Mouse (Mus musculus) heart, embryonic 14.5 days (tissue): ENCODE data around the gene Ankfn1. TPM values are rescaled to one million over a fixed set of nuclear protein-coding genes. Genes with fewer than 3 reads are reported as not detected.

ENCODE experiments used
- ATAC-seq: fragments of 200-750 bp; cut with Nextera tagmentation; 2 replicates; pipeline ENCODE4 v1.8.0; 2017; ENCODE audit warnings: low read depth, moderate TSS enrichment; ENCODE audit not compliant: insufficient number of reproducible peaks, insufficient read depth, low FRiP score
- H3K27ac ChIP-seq, 2 experiments: fragments of 200-500 bp in 1 of 2; fragments of 300-500 bp in 1 of 2; sonication (generic) in 1 of 2; replicated peaks in 1 of 2; 2 replicates each; pipeline ENCODE4 v1.5.1; 2012 to 2014; ENCODE audit warnings: low read depth in 2 of 2, low read length in 2 of 2, control low read depth in 1 of 2, mild to moderate bottlenecking in 1 of 2, mixed read lengths in 1 of 2; ENCODE audit not compliant: control insufficient read depth in 1 of 2, insufficient read depth in 1 of 2
- H3K27me3 ChIP-seq: fragments of 300-500 bp; sonication (generic); 2 replicates; pipeline ENCODE4 v1.6.1; 2014; ENCODE audit warnings: mild to moderate bottlenecking, low read length, control low read depth; ENCODE audit not compliant: control insufficient read depth, insufficient read depth
- H3K36me3 ChIP-seq: fragments of 300-500 bp; sonication (generic); 2 replicates; pipeline ENCODE4 v1.6.1; 2014; ENCODE audit warnings: mild to moderate bottlenecking, control low read depth, low read length, mixed read lengths; ENCODE audit not compliant: control insufficient read depth, insufficient read depth
- H3K4me1 ChIP-seq, 2 experiments: fragments of 200-500 bp in 1 of 2; fragments of 300-500 bp in 1 of 2; sonication (generic) in 1 of 2; 2 replicates each; pipeline ENCODE4 v1.6.1; 2012 to 2014; ENCODE audit warnings: low read length in 2 of 2, control low read depth in 1 of 2, mixed read lengths in 1 of 2; ENCODE audit not compliant: control insufficient read depth in 2 of 2, insufficient read depth in 2 of 2
- H3K4me2 ChIP-seq: fragments of 300-500 bp; sonication (generic); 2 replicates; pipeline ENCODE4 v1.6.1; 2014; ENCODE audit warnings: mild to moderate bottlenecking, low read length
- H3K4me3 ChIP-seq, 2 experiments: fragments of 200-500 bp in 1 of 2; fragments of 300-500 bp in 1 of 2; sonication (generic) in 1 of 2; 2 replicates each; pipeline ENCODE4 v1.5.1; 2012 to 2014; ENCODE audit warnings: low read length in 2 of 2, mild to moderate bottlenecking in 2 of 2, control low read depth in 1 of 2, low read depth in 1 of 2, moderate library complexity in 1 of 2; ENCODE audit not compliant: control insufficient read depth in 1 of 2, insufficient read depth in 1 of 2
- H3K9ac ChIP-seq: fragments of 300-500 bp; sonication (generic); 2 replicates; pipeline ENCODE4 v1.6.1; 2014; ENCODE audit warnings: mild to moderate bottlenecking, low read length
- H3K9me3 ChIP-seq: fragments of 300-500 bp; sonication (generic); 2 replicates; pipeline ENCODE4 v1.6.1; 2016; ENCODE audit warnings: low read length, control low read depth; ENCODE audit not compliant: control insufficient read depth
- whole genome bisulfite sequencing: fragments of 180-500 bp; shearing (Covaris S2); extraction: QIAGEN DNeasy Blood & Tissue Kit; methylation state at CpG from one replicate; pipeline ENCODE4 v1.1.7; 2014; 5-methylcytosine and 5-hydroxymethylcytosine counted together
- polyA plus RNA-seq: library from polyadenylated mRNA; unstranded; fragments of >200 nt; fragmentation: Nextera tagmentation; extraction: Ambion mirVana; gene quantifications from 2 replicates; pipeline ENCODE4 v1.2.1, GENCODE M21; 2014

Ankfn1 gene
- polyA plus RNA-seq, 1 experiment from 2014 or later = not detected

GRCm38 (mm10) chr11:89360895-89361294 is 416.6 kb downstream of the Ankfn1 start:
- Histone ChIP-seq H3K27me3 (no peaks in the 10 kb centered on the region), H3K9ac (no peak overlapping the region), H3K4me1 (peaks cover 3 to 10% of the 10 kb centered on the region in 2 experiments; a peak in 3 of 4 replicates), H3K27ac (no peak overlapping the region), H3K4me3 (no peak overlapping the region), H3K36me3 (no peaks in the 10 kb centered on the region), H3K9me3 (no peaks in the 10 kb centered on the region), H3K4me2 (no peak overlapping the region)
- ATAC-seq = no peak
- 46% methylated on average over 3 of the region's 3 CpGs for WGBS

- peaks cover 3 to 10% of the 10 kb centered on the region in 2 experiments; a peak in 3 of 4 replicates for H3K4me1 ChIP-seq
- H3K4me2 ChIP-seq = no peak overlapping the region
- H3K27ac ChIP-seq = no peak overlapping the region
- 85% methylated on average over 5 of the region's 5 CpGs for WGBS
- ATAC-seq = no peak
- H3K27me3 ChIP-seq = no peaks in the 10 kb centered on the region
- no peaks in the 10 kb centered on the region for H3K9me3 ChIP-seq
- no peak overlapping the region for H3K9ac ChIP-seq
- no peak overlapping the region for H3K4me3 ChIP-seq
- H3K36me3 ChIP-seq = no peaks in the 10 kb centered on the region
These were observed 418.9 kb downstream of the Ankfn1 start for GRCm38 (mm10) chr11:89358546-89358945.

- ATAC-seq = no peak
These were observed 421.0 kb downstream of the Ankfn1 start for GRCm38 (mm10) chr11:89356479-89356878.

GRCm38 (mm10) chr11:89356018-89356417 is 421.4 kb downstream of the Ankfn1 start:
- no peak overlapping the region for H3K4me2 ChIP-seq
- no peaks in the 10 kb centered on the region for H3K9me3 ChIP-seq
- ATAC-seq = no peak
- no peak overlapping the region for H3K27ac ChIP-seq
- peaks cover 3 to 10% of the 10 kb centered on the region in 2 experiments; a peak in 3 of 4 replicates for H3K4me1 ChIP-seq
- no peaks in the 10 kb centered on the region for H3K36me3 ChIP-seq
- H3K27me3 ChIP-seq = no peaks in the 10 kb centered on the region
- WGBS = 52% methylated on average over 5 of the region's 5 CpGs
- H3K4me3 ChIP-seq = no peak overlapping the region
- no peak overlapping the region for H3K9ac ChIP-seq

More at GRCm38 (mm10) chr11:89356479-89356878, 421.0 kb downstream of the Ankfn1 start:
- H3K9me3 ChIP-seq = no peaks in the 10 kb centered on the region
- H3K36me3 ChIP-seq = no peaks in the 10 kb centered on the region
- H3K27ac ChIP-seq = no peak overlapping the region
- H3K9ac ChIP-seq = no peak overlapping the region
- H3K4me3 ChIP-seq = no peak overlapping the region
- no peak overlapping the region for H3K4me2 ChIP-seq
- peaks cover 3 to 10% of the 10 kb centered on the region in 2 experiments; a peak in 3 of 4 replicates for H3K4me1 ChIP-seq
- no peaks in the 10 kb centered on the region for H3K27me3 ChIP-seq
- 41% methylated on average over 2 of the region's 2 CpGs for WGBS

GRCm38 (mm10) chr11:89340238-89340637 is 437.2 kb downstream of the Ankfn1 start:
- ATAC-seq = no peak
- H3K27me3 ChIP-seq = no peaks in the 10 kb centered on the region

More at GRCm38 (mm10) chr11:89340238-89340637, 437.2 kb downstream of the Ankfn1 start:
- Histone ChIP-seq H3K4me2 (no peak overlapping the region), H3K4me1 (peaks cover 0 to 7% of the 10 kb centered on the region in 2 experiments; a peak in 2 of 4 replicates), H3K4me3 (no peak overlapping the region), H3K9me3 (no peaks in the 10 kb centered on the region), H3K27ac (no peak overlapping the region), H3K9ac (no peak overlapping the region), H3K36me3 (no peaks in the 10 kb centered on the region)
- WGBS = 24% methylated on average over 12 of the region's 12 CpGs

Other genes with a start within 250 kb of the Ankfn1 start
- gene Pctp, start 225.2 kb upstream of the Ankfn1 start, polyA plus RNA-seq = 6.3 and 6.5 TPM in 2 replicates